Mouse (Mus musculus) liver, adult 2 months (tissue): ENCODE measurements around the gene Accsl. TPM values are rescaled to one million over a fixed set of nuclear protein-coding genes. Genes with fewer than 3 reads are reported as not detected.
A peak's percentile ranks its signal among the peaks of the same experiment; 100 is the strongest.

Source experiments
- DNase-seq: peaks from one replicate; pipeline ENCODE4 v3.0.0-alpha.2; 2011; ENCODE audit warnings: low read depth, low spot score; ENCODE audit errors: extremely low read depth
- H3K27ac ChIP-seq: fragments of 200-500 bp; replicated peaks from 2 replicates; pipeline ENCODE4 v1.5.1; 2012; ENCODE audit warnings: low read depth, mild to moderate bottlenecking, control low read depth, inconsistent platforms, low read length; ENCODE audit not compliant: insufficient read depth
- H3K27me3 ChIP-seq: fragments of 200-500 bp; 2 replicates; pipeline ENCODE4 v1.6.1; 2012; ENCODE audit warnings: mild to moderate bottlenecking, moderate library complexity, low read length, inconsistent platforms; ENCODE audit not compliant: control insufficient read depth, insufficient read depth
- H3K36me3 ChIP-seq: fragments of 200-500 bp; 2 replicates; pipeline ENCODE4 v1.6.1; 2012; ENCODE audit warnings: low read length, inconsistent platforms; ENCODE audit not compliant: control insufficient read depth, insufficient read depth
- H3K4me1 ChIP-seq: fragments of 200-500 bp; 2 replicates; pipeline ENCODE4 v1.6.1; 2011; ENCODE audit warnings: low read length; ENCODE audit not compliant: control insufficient read depth, insufficient read depth
- H3K4me3 ChIP-seq: fragments of 200-500 bp; 2 replicates; pipeline ENCODE4 v1.5.1; 2011; ENCODE audit warnings: low read depth, mild to moderate bottlenecking, control low read depth, low read length, moderate library complexity; ENCODE audit not compliant: insufficient read depth
- H3K79me2 ChIP-seq: fragments of 200-500 bp; 2 replicates; pipeline ENCODE4 v1.6.1; 2012; ENCODE audit warnings: inconsistent platforms, mild to moderate bottlenecking, low read length, moderate library complexity; ENCODE audit not compliant: control insufficient read depth, insufficient read depth
- H3K9ac ChIP-seq: fragments of 200-500 bp; 2 replicates; pipeline ENCODE4 v1.6.1; 2012; ENCODE audit warnings: low read depth, mild to moderate bottlenecking, control low read depth, inconsistent platforms, low read length
- CTCF ChIP-seq: fragments of 200-500 bp; IDR thresholded peaks from 2 replicates; pipeline ENCODE4 v1.5.1; 2011; ENCODE audit warnings: low read depth, low read length, control low read depth
- POLR2A ChIP-seq: fragments of 200-500 bp; IDR thresholded peaks from 2 replicates; pipeline ENCODE4 v1.6.1; 2011; ENCODE audit warnings: low read length, control low read depth; ENCODE audit not compliant: insufficient read depth; ENCODE audit errors: extremely low read depth
- WGBS: fragments of 180-500 bp; shearing (Covaris S2); methylation state at CpG from one replicate; pipeline ENCODE4 v1.1.7; 2018; 5-methylcytosine and 5-hydroxymethylcytosine counted together
- polyA plus RNA-seq: library from polyadenylated mRNA; depleted of rRNA; stranded (reverse); fragments of >200 nt; gene quantifications from 2 replicates; pipeline ENCODE4 v1.2.3, GENCODE M21; 2012
- total RNA-seq: library from RNA; depleted of rRNA; stranded (reverse); fragments of >200 nt; gene quantifications from 2 replicates; pipeline ENCODE4 v1.2.3, GENCODE M21; 2014

Accsl gene
- total and polyA plus RNA-seq, 2 experiments: not detected

DNA sequence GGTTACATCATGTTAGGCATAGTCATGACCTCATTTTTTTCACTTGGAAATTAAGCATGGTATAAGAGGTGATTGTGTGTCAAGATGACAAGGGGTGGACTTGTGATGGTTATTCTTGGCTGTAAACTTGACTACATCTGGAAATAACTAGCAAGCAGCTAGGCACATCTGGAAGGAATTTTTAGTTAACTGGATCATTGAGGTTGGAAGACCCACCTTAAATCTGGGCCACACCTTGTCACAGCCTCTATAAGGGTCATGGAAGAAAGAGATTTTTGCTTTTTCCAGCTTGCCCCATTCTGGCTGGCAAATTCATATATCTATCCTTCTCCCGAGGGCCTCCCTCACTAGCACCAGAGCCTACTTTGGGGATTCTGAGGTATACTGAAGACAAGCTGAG lies 17.7 kb downstream of the Accsl start:
- TF ChIP-seq CTCF (no peak), POLR2A (no peak)
- no peak overlapping the region for H3K9ac ChIP-seq
- no peaks in the 10 kb centered on the region for H3K27me3 ChIP-seq
- H3K4me1 ChIP-seq: no peaks in the 10 kb centered on the region; the same call in 1 of the 2 replicates
- WGBS: 89% methylated on average over 1 of the region's 1 CpGs
- H3K79me2 ChIP-seq: no peaks in the 10 kb centered on the region
- DNase-seq: no peak
- no peaks in the 10 kb centered on the region for H3K36me3 ChIP-seq
- H3K4me3 ChIP-seq: no peak overlapping the region
- H3K27ac ChIP-seq: no peak overlapping the region

DNA sequence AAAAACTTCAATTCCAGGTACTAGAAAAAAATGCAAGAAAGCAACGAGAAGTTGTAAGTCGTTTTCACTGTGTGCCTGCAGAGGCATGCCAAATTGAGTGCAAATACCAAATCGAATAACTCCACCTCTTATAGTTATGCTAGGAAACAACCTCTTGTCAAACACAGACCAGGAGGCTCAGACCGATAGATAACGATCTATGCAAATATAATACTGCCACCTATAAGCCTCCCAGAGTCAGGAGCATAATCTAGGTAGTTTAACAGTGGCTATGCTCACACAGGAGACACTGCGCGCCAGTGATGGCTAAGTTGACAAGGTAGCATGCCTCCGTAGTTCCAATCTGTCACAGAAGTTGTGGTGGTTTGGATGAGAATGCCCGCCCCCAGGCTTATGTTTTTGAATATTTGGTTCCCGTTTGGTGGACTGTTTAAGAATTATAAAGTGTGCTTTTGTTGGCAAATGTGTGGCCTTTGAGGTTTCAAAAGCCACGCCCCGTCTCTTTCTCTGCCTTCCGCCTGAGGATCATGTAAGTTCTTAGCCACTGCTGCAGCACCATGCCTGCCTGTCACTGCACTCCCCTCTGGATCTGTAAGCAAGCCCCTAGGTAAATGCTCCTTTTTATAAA lies 18.5 kb downstream of the Accsl start:
- no peak for DNase-seq
- no peaks in the 10 kb centered on the region for H3K36me3 ChIP-seq
- no peak overlapping the region for H3K27ac ChIP-seq
- no peaks in the 10 kb centered on the region for H3K79me2 ChIP-seq
- no peak overlapping the region for H3K9ac ChIP-seq
- H3K27me3 ChIP-seq: no peaks in the 10 kb centered on the region
- TF ChIP-seq POLR2A: no peak
- no peak for TF ChIP-seq CTCF
- 49% methylated on average over 13 of the region's 13 CpGs for WGBS
- H3K4me3 ChIP-seq: no peak overlapping the region
- no peaks in the 10 kb centered on the region; the same call in 1 of the 2 replicates for H3K4me1 ChIP-seq

DNA sequence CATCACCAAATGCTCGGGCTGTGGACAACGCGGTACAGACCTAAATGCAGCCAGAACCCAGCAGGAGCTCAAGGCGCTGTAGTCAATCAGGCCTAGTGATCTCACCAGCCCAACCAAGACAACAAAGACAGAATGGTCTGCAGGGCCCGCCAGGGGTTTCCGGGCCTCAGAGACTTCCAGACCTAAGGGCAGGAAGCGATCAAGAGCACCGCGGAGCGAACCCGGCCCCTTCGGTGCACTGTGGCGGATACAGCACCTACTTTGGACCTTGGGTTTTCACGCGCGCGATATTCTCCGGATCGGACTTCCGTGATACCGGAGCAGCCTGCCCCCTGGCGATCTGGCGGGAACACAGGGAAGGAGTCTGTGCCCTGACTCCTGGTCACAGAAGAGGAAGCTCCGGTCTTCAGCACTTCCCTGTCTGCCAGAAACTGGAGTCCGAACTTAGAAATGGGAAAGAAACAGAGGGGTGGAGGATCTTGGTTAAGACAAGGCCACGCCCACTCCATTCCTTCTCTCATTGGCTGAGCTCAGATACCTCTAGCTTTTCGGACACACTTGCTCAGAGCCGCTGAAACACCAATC lies 19.4 kb downstream of the Accsl start, which contains the start of gene Accs:
Gene Accs, minus strand, starts transcription at position 439 of the 585 bp plus-strand sequence.
- DNase-seq: peak; percentile 83
- Histone ChIP-seq H3K9ac (peak within 1 kb of the TSS; percentile 50), H3K27me3 (no peaks in the 10 kb centered on the region), H3K4me3 (peak within 1 kb of the TSS; percentile 56), H3K36me3 (no peaks in the 10 kb centered on the region), H3K4me1 (no peaks in the 10 kb centered on the region; the same call in 1 of the 2 replicates), H3K27ac (peak within 1 kb of the TSS; percentile 21; the same call in 1 of the 2 replicates), H3K79me2 (no peaks in the 10 kb centered on the region)
- TF ChIP-seq POLR2A (no peak), CTCF (peak; percentile 80)
- WGBS: under 1% methylated on average over 28 of the region's 28 CpGs

DNA sequence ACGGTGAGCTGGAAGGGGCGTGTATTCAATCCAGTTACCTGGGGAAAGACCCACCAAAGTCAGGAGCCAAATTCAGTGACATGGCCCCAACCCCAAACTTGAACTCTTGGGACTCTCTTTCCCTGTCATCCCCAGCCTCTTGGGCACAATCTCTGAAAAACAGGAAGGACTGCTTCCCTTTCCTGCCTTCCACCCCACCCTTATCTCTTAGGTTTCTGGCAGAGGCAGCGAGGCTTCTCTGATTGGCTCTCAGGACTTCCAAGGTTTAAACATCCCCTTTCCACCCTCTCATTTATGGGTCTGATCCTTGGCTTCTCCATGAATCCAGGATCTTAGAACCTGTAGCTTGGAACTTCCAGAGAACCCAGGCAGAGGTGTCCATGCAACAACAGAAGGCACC lies 27.6 kb downstream of the Accsl start:
- Histone ChIP-seq H3K4me3 (no peak overlapping the region), H3K27ac (peak overlapping the region; percentile 57), H3K36me3 (0 out of 2 replicates have a peak, but pooled peaks cover 2% of the 10 kb centered on the region), H3K9ac (no peak overlapping the region), H3K79me2 (no peaks in the 10 kb centered on the region), H3K4me1 (no peaks in the 10 kb centered on the region), H3K27me3 (no peaks in the 10 kb centered on the region)
- DNase-seq: peak; percentile 14
- TF ChIP-seq POLR2A (no peak), CTCF (no peak)
- 91% methylated on average over 3 of the region's 3 CpGs for WGBS

DNA sequence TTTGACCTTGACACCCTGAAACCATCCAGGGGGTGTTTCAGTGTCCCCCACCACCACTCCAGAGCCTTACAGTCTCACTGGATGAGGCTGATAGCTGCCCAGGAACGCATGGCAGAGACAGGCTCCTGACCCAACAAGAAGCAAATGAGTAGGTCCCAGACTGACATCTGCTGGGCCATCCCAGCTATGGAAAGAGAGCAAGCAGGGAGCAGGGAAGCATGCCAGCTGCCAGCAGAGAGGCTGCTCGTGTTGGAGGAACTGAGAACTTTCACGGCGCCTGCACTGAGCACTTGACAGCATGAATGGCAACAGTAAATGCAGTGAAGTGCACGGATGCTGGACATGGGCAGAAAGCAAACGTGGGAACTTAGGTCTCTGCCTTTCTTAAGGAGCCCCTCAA lies 28.8 kb downstream of the Accsl start:
- 82% methylated on average over 6 of the region's 6 CpGs for WGBS
- no peaks in the 10 kb centered on the region for H3K27me3 ChIP-seq
- 0 out of 2 replicates have a peak, but pooled peaks cover 2% of the 10 kb centered on the region for H3K36me3 ChIP-seq
- H3K79me2 ChIP-seq: no peaks in the 10 kb centered on the region
- H3K4me1 ChIP-seq: no peaks in the 10 kb centered on the region
- no peak for DNase-seq
- H3K9ac ChIP-seq: no peak overlapping the region
- H3K27ac ChIP-seq: no peak overlapping the region
- no peak overlapping the region for H3K4me3 ChIP-seq
- TF ChIP-seq CTCF (no peak), POLR2A (no peak)

DNA sequence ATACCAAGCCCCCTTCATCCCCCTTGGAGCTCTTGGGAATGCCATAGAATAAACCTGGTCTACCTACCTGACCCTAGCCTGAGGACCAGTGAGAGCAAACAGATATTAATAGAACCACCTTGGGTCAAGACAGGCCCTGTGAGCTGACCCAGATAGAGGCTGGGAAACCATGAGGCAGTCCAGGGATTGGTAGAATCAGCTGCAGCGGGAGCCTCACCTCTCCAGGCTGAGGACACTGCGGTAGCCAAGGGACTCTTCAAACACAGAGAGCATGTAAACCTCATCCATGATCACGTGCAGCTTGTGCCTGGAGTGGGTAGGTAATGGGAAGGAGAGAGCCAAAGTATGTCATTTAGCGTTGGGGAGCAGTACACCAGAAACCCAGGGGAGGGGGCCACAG lies 30.0 kb downstream of the Accsl start:
- 94% methylated on average over 4 of the region's 4 CpGs for WGBS
- DNase-seq: no peak

More for the DNA sequence above, 30.0 kb downstream of the Accsl start:
- H3K4me1 ChIP-seq: no peaks in the 10 kb centered on the region
- H3K27me3 ChIP-seq: no peaks in the 10 kb centered on the region
- no peaks in the 10 kb centered on the region for H3K79me2 ChIP-seq
- H3K4me3 ChIP-seq: no peak overlapping the region
- no peak overlapping the region for H3K9ac ChIP-seq
- H3K27ac ChIP-seq: no peak overlapping the region
- 0 out of 2 replicates have a peak, but pooled peaks cover 2% of the 10 kb centered on the region for H3K36me3 ChIP-seq
- TF ChIP-seq CTCF (no peak), POLR2A (no peak)
